Mouse (Mus musculus) hindbrain, embryonic 12.5 days (tissue): Measurements from ENCODE around the gene Ubac2. TPM values are rescaled to one million over a fixed set of nuclear protein-coding genes. Genes with fewer than 3 reads are reported as not detected.

Source experiments
- ATAC-seq: fragments of 200-750 bp; cut with Nextera tagmentation; 2 replicates; pipeline ENCODE4 v1.8.0; 2017; ENCODE audit warnings: moderate TSS enrichment; ENCODE audit not compliant: low FRiP score
- H3K27ac ChIP-seq: fragments of 300-500 bp; sonication (generic); 2 replicates; pipeline ENCODE4 v1.5.1; 2016; ENCODE audit warnings: mild to moderate bottlenecking
- H3K27me3 ChIP-seq: fragments of 300-500 bp; sonication (generic); 2 replicates; pipeline ENCODE4 v1.6.1; 2016; ENCODE audit warnings: mild to moderate bottlenecking
- H3K36me3 ChIP-seq: fragments of 300-500 bp; sonication (generic); 2 replicates; pipeline ENCODE4 v1.6.1; 2016; ENCODE audit warnings: mild to moderate bottlenecking
- H3K4me1 ChIP-seq: fragments of 300-500 bp; sonication (generic); 2 replicates; pipeline ENCODE4 v1.6.1; 2016
- H3K4me2 ChIP-seq: fragments of 300-500 bp; sonication (generic); replicated peaks from 2 replicates; pipeline ENCODE4 v1.6.1; 2016; ENCODE audit warnings: mild to moderate bottlenecking
- H3K4me3 ChIP-seq: fragments of 300-500 bp; sonication (generic); 2 replicates; pipeline ENCODE4 v1.5.1; 2016; ENCODE audit warnings: mild to moderate bottlenecking
- H3K9ac ChIP-seq: fragments of 300-500 bp; sonication (generic); 2 replicates; pipeline ENCODE4 v1.6.1; 2016; ENCODE audit warnings: mild to moderate bottlenecking, moderate library complexity
- H3K9me3 ChIP-seq: fragments of 300-500 bp; sonication (generic); replicated peaks from 2 replicates; pipeline ENCODE4 v1.6.1; 2016; ENCODE audit warnings: mild to moderate bottlenecking
- WGBS: fragments of 180-500 bp; shearing (Covaris S2); methylation state at CpG from one replicate; pipeline ENCODE4 v1.1.7; 2016; 5-methylcytosine and 5-hydroxymethylcytosine counted together
- polyA plus RNA-seq: library from polyadenylated mRNA; unstranded; fragments of >200 nt; fragmentation: Nextera tagmentation; extraction: Ambion mirVana; gene quantifications from 2 replicates; pipeline ENCODE4 v1.2.1, GENCODE M21; 2016

Ubac2 gene
- polyA plus RNA-seq, 1 experiment from 2014 or later, result 60.0 TPM

GRCm38 (mm10) chr14:121897773-121898172 lies 19.4 kb downstream of the Ubac2 start:
- Histone ChIP-seq H3K27ac (no peak overlapping the region), H3K4me2 (no peak overlapping the region), H3K4me1 (no peaks in the 10 kb centered on the region), H3K9ac (no peak overlapping the region), H3K27me3 (no peaks in the 10 kb centered on the region), H3K9me3 (no peaks in the 10 kb centered on the region), H3K36me3 (no peaks in the 10 kb centered on the region), H3K4me3 (no peak overlapping the region)
- 79% methylated on average over 2 of the region's 2 CpGs for WGBS
- ATAC-seq, result no peak

GRCm38 (mm10) chr14:121898509-121898908 lies 20.1 kb downstream of the Ubac2 start:
- no peak overlapping the region for H3K4me3 ChIP-seq
- no peak overlapping the region for H3K27ac ChIP-seq
- H3K36me3 ChIP-seq, result no peaks in the 10 kb centered on the region
- no peaks in the 10 kb centered on the region for H3K27me3 ChIP-seq
- ATAC-seq, result no peak
- no peaks in the 10 kb centered on the region for H3K9me3 ChIP-seq
- no peak overlapping the region for H3K9ac ChIP-seq
- WGBS, result 94% methylated on average over 11 of the region's 11 CpGs
- no peak overlapping the region for H3K4me2 ChIP-seq
- H3K4me1 ChIP-seq, result no peaks in the 10 kb centered on the region

- H3K4me3 ChIP-seq, result no peak overlapping the region
- no peaks in the 10 kb centered on the region for H3K9me3 ChIP-seq
- WGBS, result 88% methylated on average over 3 of the region's 3 CpGs
- H3K27ac ChIP-seq, result no peak overlapping the region
- no peaks in the 10 kb centered on the region for H3K4me1 ChIP-seq
- ATAC-seq, result no peak
- no peaks in the 10 kb centered on the region for H3K36me3 ChIP-seq
- H3K27me3 ChIP-seq, result no peaks in the 10 kb centered on the region
- H3K9ac ChIP-seq, result no peak overlapping the region
- no peak overlapping the region for H3K4me2 ChIP-seq
Observed at GRCm38 (mm10) chr14:121899071-121899470, 20.7 kb downstream of the Ubac2 start.

GRCm38 (mm10) chr14:121901511-121901910 lies 23.1 kb downstream of the Ubac2 start:
- H3K4me1 ChIP-seq, result no peaks in the 10 kb centered on the region
- no peak for ATAC-seq
- no peak overlapping the region for H3K4me3 ChIP-seq
- no peak overlapping the region for H3K9ac ChIP-seq
- WGBS, result 90% methylated on average over 6 of the region's 6 CpGs
- H3K9me3 ChIP-seq, result no peaks in the 10 kb centered on the region
- H3K4me2 ChIP-seq, result no peak overlapping the region
- peaks cover 8% of the 10 kb centered on the region; the same call in 1 of the 2 replicates for H3K36me3 ChIP-seq
- H3K27ac ChIP-seq, result no peak overlapping the region
- H3K27me3 ChIP-seq, result no peaks in the 10 kb centered on the region

- Histone ChIP-seq H3K9ac (no peak overlapping the region), H3K36me3 (peaks cover 20% of the 10 kb centered on the region), H3K9me3 (no peaks in the 10 kb centered on the region), H3K4me1 (no peaks in the 10 kb centered on the region), H3K27me3 (no peaks in the 10 kb centered on the region), H3K4me2 (no peak overlapping the region), H3K27ac (no peak overlapping the region), H3K4me3 (no peak overlapping the region)
- ATAC-seq, result no peak
- WGBS, result 91% methylated on average over 7 of the region's 7 CpGs
Observed at GRCm38 (mm10) chr14:121903381-121903876, 25.0 kb downstream of the Ubac2 start.

GRCm38 (mm10) chr14:121904754-121905153 lies 26.3 kb downstream of the Ubac2 start:
- ATAC-seq, result no peak
- Histone ChIP-seq H3K9ac (no peak overlapping the region), H3K27me3 (no peaks in the 10 kb centered on the region), H3K4me1 (no peaks in the 10 kb centered on the region), H3K4me3 (no peak overlapping the region), H3K4me2 (no peak overlapping the region), H3K36me3 (peaks cover 30% of the 10 kb centered on the region), H3K9me3 (no peaks in the 10 kb centered on the region), H3K27ac (no peak overlapping the region)
- 65% methylated on average over 3 of the region's 3 CpGs for WGBS

- peaks cover 42% of the 10 kb centered on the region for H3K36me3 ChIP-seq
- no peaks in the 10 kb centered on the region for H3K9me3 ChIP-seq
- no peak overlapping the region for H3K27ac ChIP-seq
- H3K27me3 ChIP-seq, result no peaks in the 10 kb centered on the region
- H3K4me1 ChIP-seq, result no peaks in the 10 kb centered on the region
- no peak for ATAC-seq
- no peak overlapping the region for H3K9ac ChIP-seq
- no peak overlapping the region for H3K4me2 ChIP-seq
- WGBS, result 88% methylated on average over 8 of the region's 8 CpGs
- H3K4me3 ChIP-seq, result no peak overlapping the region
Observed at GRCm38 (mm10) chr14:121906341-121906991, 28.0 kb downstream of the Ubac2 start.

GRCm38 (mm10) chr14:121906992-121907681 lies 28.7 kb downstream of the Ubac2 start:
- no peak overlapping the region for H3K4me3 ChIP-seq
- ATAC-seq, result no peak
- H3K9me3 ChIP-seq, result no peaks in the 10 kb centered on the region
- H3K9ac ChIP-seq, result no peak overlapping the region
- H3K36me3 ChIP-seq, result peaks cover 49% of the 10 kb centered on the region
- H3K27me3 ChIP-seq, result no peaks in the 10 kb centered on the region
- H3K4me2 ChIP-seq, result no peak overlapping the region
- WGBS, result 92% methylated on average over 11 of the region's 11 CpGs
- no peak overlapping the region for H3K27ac ChIP-seq
- no peaks in the 10 kb centered on the region for H3K4me1 ChIP-seq

- Histone ChIP-seq H3K4me2 (no peak overlapping the region), H3K36me3 (peaks cover 56% of the 10 kb centered on the region), H3K9ac (no peak overlapping the region), H3K4me3 (no peak overlapping the region), H3K9me3 (no peaks in the 10 kb centered on the region), H3K27me3 (no peaks in the 10 kb centered on the region), H3K4me1 (no peaks in the 10 kb centered on the region), H3K27ac (no peak overlapping the region)
- ATAC-seq, result no peak
- 88% methylated on average over 6 of the region's 6 CpGs for WGBS
Observed at GRCm38 (mm10) chr14:121909868-121910267, 31.4 kb downstream of the Ubac2 start.

GRCm38 (mm10) chr14:121912501-121912900 lies 34.1 kb downstream of the Ubac2 start:
- H3K9me3 ChIP-seq, result no peaks in the 10 kb centered on the region
- no peaks in the 10 kb centered on the region for H3K4me1 ChIP-seq
- 90% methylated on average over 7 of the region's 7 CpGs for WGBS
- H3K27me3 ChIP-seq, result no peaks in the 10 kb centered on the region
- H3K36me3 ChIP-seq, result peaks cover 57% of the 10 kb centered on the region
- H3K27ac ChIP-seq, result no peak overlapping the region
- H3K9ac ChIP-seq, result no peak overlapping the region
- no peak overlapping the region for H3K4me3 ChIP-seq
- H3K4me2 ChIP-seq, result no peak overlapping the region
- ATAC-seq, result no peak

GRCm38 (mm10) chr14:121915143-121915542 lies 36.7 kb downstream of the Ubac2 start:
- H3K27ac ChIP-seq, result no peak overlapping the region
- H3K9ac ChIP-seq, result no peak overlapping the region
- no peaks in the 10 kb centered on the region for H3K27me3 ChIP-seq
- no peak for ATAC-seq
- H3K4me3 ChIP-seq, result no peak overlapping the region
- H3K9me3 ChIP-seq, result no peaks in the 10 kb centered on the region
- H3K4me2 ChIP-seq, result no peak overlapping the region
- H3K4me1 ChIP-seq, result no peaks in the 10 kb centered on the region
- H3K36me3 ChIP-seq, result peaks cover 42% of the 10 kb centered on the region
- WGBS, result 88% methylated on average over 5 of the region's 5 CpGs

- ATAC-seq, result no peak
- Histone ChIP-seq H3K9ac (no peak within 1 kb of the TSS), H3K27ac (no peak within 1 kb of the TSS), H3K4me3 (no peak within 1 kb of the TSS), H3K36me3 (peaks cover 41% of the 10 kb centered on the region), H3K4me2 (no peak within 1 kb of the TSS), H3K27me3 (no peaks in the 10 kb centered on the region), H3K4me1 (no peaks in the 10 kb centered on the region), H3K9me3 (no peaks in the 10 kb centered on the region)
- 84% methylated on average over 8 of the region's 8 CpGs for WGBS
Observed at GRCm38 (mm10) chr14:121915621-121916020, 37.2 kb downstream of the Ubac2 start, which contains the start of gene Gpr18. Gpr18 (minus strand) TSS chr14:121915781.
